Mouse (Mus musculus) kidney, postnatal 4 days (tissue): ENCODE measurements around the gene Cidec.

ENCODE experiments used
- DNase-seq, 2 experiments: peaks; one replicate each; pipeline ENCODE4 v3.0.0; 2021; ENCODE audit warnings: mixed read lengths in 2 of 2

Gene Cidec

DNA sequence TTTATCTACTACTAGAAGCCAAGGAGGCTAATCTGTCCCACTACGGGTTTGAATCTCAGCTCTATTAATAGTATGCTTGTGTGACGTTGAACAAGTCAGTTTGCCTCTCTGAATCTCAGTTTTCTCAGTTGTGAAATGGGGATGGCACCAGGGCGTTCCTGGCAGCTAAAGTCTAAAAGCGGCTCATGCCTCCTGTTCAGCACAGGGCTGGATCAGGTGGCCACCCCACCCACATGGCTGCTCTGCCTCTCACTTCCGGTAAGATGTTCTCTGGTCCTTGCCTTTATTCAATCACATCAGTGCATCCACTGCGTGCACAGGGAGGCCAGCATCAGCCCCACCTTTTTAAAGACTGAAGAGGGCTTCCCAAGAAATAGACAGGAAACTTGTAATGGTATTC is 30.1 kb downstream of the Cidec start:
- no peak for DNase-seq

- peak; percentile 17 to 45 for DNase-seq
Observed at GRCm38 (mm10) chr6:113404649-113405448, 30.7 kb downstream of the Cidec start.

DNA sequence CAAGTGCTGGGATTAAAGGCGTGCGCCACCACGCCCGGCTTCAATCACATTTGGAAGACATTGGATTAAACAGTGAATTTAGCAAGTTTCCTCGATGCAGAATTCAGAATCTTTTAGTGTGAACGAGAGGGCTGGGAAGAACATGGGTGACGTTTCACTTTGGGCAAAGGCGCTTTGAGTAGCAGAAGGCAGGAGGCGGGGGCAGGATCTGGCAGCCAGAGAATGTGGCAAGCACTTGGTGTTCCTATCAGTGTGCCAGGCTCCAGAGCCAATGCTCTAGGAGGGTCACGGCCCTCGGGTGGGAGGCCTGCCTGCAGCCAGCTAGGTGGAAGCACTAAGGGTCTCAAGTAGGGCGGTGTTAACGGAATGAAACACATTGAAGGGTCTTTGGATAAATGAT is 33.5 kb downstream of the Cidec start:
- DNase-seq: no peak

- DNase-seq: no peak
Observed at GRCm38 (mm10) chr6:113396270-113397030, 39.1 kb downstream of the Cidec start.

DNA sequence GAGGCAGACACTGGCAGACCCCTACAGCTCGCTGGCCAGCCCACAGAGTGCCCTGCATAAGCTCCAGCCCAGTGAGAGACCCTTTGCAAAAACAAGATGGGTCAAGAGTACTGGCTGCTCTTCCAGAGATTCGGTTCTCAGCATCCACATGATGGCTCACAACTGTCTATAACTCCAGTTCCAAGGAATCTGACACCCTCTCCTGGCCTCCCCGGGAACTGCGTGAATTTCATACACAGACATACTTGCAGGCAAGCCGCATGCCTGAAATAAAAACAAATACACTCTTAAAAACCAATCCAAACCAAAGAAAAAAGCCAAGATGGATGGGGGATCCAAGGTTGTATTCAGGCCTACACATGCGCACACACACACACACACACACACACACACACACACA is 40.1 kb downstream of the Cidec start:
- DNase-seq: no peak

GRCm38 (mm10) chr6:113394811-113395210 is 40.7 kb downstream of the Cidec start:
- DNase-seq: no peak

DNA sequence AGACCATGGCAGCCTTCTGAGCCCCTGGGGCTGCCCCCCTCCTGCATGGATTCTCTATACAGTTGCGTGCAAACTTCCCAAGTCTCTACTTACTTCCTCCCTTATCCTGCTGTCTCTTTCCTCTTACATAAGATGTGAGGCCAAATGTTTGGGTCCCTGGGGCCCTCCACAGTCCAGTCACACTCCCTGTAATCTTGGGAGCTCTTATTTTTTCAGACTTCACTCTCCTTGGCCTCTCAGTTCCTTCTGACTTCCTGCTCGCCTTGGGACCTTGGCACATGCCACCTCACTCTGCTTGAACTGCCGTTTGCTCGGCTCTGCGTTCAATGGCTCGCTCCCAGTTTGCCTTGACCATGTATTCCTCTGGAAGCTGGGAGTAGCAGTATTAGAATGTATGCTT is 41.6 kb downstream of the Cidec start:
- DNase-seq: no peak

DNA sequence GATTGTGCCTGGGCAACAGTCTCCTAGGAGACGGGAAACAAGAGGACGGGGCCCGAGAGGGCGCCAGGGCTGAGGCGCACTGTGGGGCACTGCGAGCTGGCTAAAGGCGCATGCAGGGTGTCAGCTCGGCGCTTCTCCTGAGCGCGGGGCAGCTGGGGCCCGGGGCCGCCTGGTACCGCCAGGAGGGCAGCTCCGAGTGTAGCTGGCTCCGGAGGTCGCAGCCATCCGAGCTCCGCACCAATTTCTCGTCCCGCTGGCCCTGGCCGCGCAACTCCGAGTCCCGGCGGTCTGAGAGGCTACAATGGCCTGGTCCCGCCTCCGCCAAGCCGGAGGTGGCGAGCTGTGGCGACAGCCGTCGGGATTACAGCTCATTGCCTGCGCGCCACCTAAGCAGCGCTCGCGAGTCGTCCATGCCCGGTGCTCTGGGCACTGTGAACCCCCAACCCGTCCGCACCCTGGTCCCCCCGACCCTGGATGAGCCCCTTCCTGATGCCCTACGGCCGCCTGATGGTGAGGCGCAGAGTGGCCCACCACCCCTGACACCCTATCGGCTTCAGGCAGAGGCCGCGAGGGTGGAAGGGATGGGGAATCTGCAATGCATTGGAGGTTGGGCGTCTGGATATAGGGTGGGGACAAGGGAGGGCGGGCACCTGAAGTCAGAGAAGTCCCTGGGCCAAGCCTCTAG is 43.0 kb downstream of the Cidec start:
- peak; percentile 65 to 79 for DNase-seq

GRCm38 (mm10) chr6:113392015-113392386 is 43.6 kb downstream of the Cidec start:
- no peak for DNase-seq

- DNase-seq: no peak
Observed at GRCm38 (mm10) chr6:113390715-113391114, 44.8 kb downstream of the Cidec start.

DNA sequence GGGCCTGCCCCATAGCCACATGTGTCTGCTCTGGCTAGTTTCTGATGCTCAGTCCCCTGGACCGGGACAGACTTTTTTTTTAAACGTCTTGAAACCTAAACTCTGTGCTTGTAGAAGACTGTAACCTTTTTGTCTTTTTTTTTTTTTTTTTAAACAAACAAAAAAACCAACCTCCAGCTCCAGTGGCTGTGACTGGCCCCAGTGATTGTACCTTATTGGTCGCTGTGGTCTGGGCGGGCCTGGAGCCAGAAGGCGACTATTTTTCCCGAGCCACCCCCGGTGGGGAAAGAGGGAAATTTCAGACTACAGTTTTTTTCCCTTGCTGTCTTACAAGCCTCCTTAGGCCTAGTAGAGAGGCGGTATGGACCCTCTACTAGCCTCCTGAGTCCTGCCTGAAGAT is 46.6 kb downstream of the Cidec start, which contains the start of gene Ttll3:
Gene Ttll3, plus strand, starts transcription at position 301 of the 400 bp plus-strand sequence.
- no peak for DNase-seq

GRCm38 (mm10) chr6:113386025-113386424 is 49.5 kb downstream of the Cidec start:
- no peak for DNase-seq

GRCm38 (mm10) chr6:113385160-113385714 is 50.3 kb downstream of the Cidec start:
- DNase-seq: no peak

- no peak for DNase-seq
Observed at GRCm38 (mm10) chr6:113384351-113384927, 51.1 kb downstream of the Cidec start.

DNA sequence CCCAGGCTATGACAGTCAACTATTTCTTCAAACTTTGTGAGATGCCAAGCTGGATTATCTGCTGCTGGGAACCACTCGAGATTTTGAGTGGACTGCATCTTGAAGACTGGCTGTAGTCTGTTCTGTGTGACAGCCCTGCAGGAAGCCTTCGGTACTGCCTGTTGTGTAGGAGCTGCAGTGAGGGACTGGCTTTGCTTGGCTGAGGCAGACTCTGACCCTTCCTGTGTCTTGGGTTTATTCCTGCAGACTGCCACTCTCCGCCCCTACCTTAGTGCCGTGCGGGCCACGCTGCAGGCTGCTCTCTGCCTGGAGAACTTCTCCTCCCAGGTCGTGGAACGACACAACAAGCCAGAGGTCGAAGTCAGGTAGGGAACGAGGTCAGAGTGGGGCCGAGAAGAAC is 55.1 kb downstream of the Cidec start:
- peak in 1 of 2 experiments; percentile 42 for DNase-seq

GRCm38 (mm10) chr6:113379246-113379645 is 56.3 kb downstream of the Cidec start:
- DNase-seq: no peak

GRCm38 (mm10) chr6:113377496-113378385 is 57.8 kb downstream of the Cidec start, which contains the start of the genes Tada3 and Arpc4:
TSS of gene Tada3 (minus strand) at chr6:113377883.
TSS of gene Arpc4 (plus strand) at chr6:113378115.
- DNase-seq: peak; percentile 93 to 96

DNA sequence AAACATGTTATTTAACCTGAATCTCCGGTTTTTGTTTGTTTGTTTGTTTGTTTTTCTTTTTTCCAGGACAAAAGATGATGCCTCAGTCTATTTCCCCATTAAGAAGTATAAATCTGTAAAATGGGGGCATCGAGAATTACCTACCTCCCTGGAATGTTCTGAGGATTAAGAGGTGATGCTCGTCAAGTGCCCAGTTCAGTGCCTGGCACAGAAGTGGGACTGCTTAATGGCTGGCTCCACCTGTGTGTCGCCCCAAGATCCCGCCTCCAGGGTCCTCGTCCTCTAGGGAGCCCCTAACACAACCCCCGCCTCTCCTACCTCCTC is 58.4 kb downstream of the Cidec start:
- no peak for DNase-seq
